Mouse (Mus musculus) midbrain, postnatal 0 days (tissue): ENCODE measurements around the gene Luc7l3. TPM values are rescaled to one million over a fixed set of nuclear protein-coding genes. Genes with fewer than 3 reads are reported as not detected.

Experiments
- ATAC-seq: fragments of 200-750 bp; cut with Nextera tagmentation; 2 replicates; pipeline ENCODE4 v1.8.0; 2017; ENCODE audit warnings: moderate number of reproducible peaks, mild to moderate bottlenecking, moderate TSS enrichment, moderate library complexity; ENCODE audit not compliant: low FRiP score
- DNase-seq: peaks from one replicate; pipeline ENCODE4 v3.0.0-alpha.2; 2015; ENCODE audit warnings: low spot score
- H3K27ac ChIP-seq: fragments of 300-500 bp; sonication (generic); 2 replicates; pipeline ENCODE4 v1.5.1; 2014; ENCODE audit warnings: low read depth, mild to moderate bottlenecking, low read length, mixed read lengths
- H3K27me3 ChIP-seq: fragments of 300-500 bp; sonication (generic); 2 replicates; pipeline ENCODE4 v1.6.1; 2014; ENCODE audit warnings: low read length, control low read depth, mixed read lengths; ENCODE audit not compliant: insufficient read depth
- H3K36me3 ChIP-seq: fragments of 300-500 bp; sonication (generic); 2 replicates; pipeline ENCODE4 v1.6.1; 2014; ENCODE audit warnings: low read length, control low read depth, mixed read lengths; ENCODE audit not compliant: insufficient read depth
- H3K4me1 ChIP-seq: fragments of 300-500 bp; sonication (generic); 2 replicates; pipeline ENCODE4 v1.6.1; 2014; ENCODE audit warnings: mild to moderate bottlenecking, control low read depth, antibody characterized with exemption, low read length, mixed read lengths; ENCODE audit not compliant: insufficient read depth
- H3K4me2 ChIP-seq: fragments of 300-500 bp; sonication (generic); 2 replicates; pipeline ENCODE4 v1.6.1; 2014; ENCODE audit warnings: low read depth, mild to moderate bottlenecking, low read length, mixed read lengths; ENCODE audit not compliant: poor library complexity, severe bottlenecking
- H3K4me3 ChIP-seq: fragments of 300-500 bp; sonication (generic); 2 replicates; pipeline ENCODE4 v1.5.1; 2014; ENCODE audit warnings: low read depth, mild to moderate bottlenecking, low read length, moderate library complexity
- H3K9ac ChIP-seq: fragments of 300-500 bp; sonication (generic); replicated peaks from 2 replicates; pipeline ENCODE4 v1.6.1; 2014; ENCODE audit warnings: mild to moderate bottlenecking, low read length, moderate library complexity, mixed read lengths; ENCODE audit not compliant: poor library complexity, severe bottlenecking
- H3K9me3 ChIP-seq: fragments of 300-500 bp; sonication (generic); 2 replicates; pipeline ENCODE4 v1.6.1; 2016; ENCODE audit warnings: low read length, control low read depth
- CTCF ChIP-seq: IDR thresholded peaks from 2 replicates; pipeline ENCODE4 v1.5.1; 2016; ENCODE audit warnings: antibody characterized with exemption, mild to moderate bottlenecking
- WGBS: fragments of 180-500 bp; shearing (Covaris S2); extraction: QIAGEN DNeasy Blood & Tissue Kit; methylation state at CpG from one replicate; pipeline ENCODE4 v1.1.7; 2014; 5-methylcytosine and 5-hydroxymethylcytosine counted together
- polyA plus RNA-seq: library from polyadenylated mRNA; unstranded; fragments of >200 nt; fragmentation: Nextera tagmentation; extraction: Ambion mirVana; gene quantifications from 2 replicates; pipeline ENCODE4 v1.2.1, GENCODE M21; 2015
- total RNA-seq: library from RNA; depleted of rRNA; stranded (reverse); fragments of >200 nt; gene quantifications from 2 replicates; pipeline ENCODE4 v1.2.3, GENCODE M21; 2014

Gene Luc7l3
- total and polyA plus RNA-seq, 2 experiments from 2014 or later, result 47.5 to 124 TPM

GRCm38 (mm10) chr11:94361166-94361870 is 39.5 kb upstream of the Luc7l3 start:
- H3K4me2 ChIP-seq, result no peak overlapping the region
- H3K4me1 ChIP-seq, result no peaks in the 10 kb centered on the region
- no peaks in the 10 kb centered on the region for H3K27me3 ChIP-seq
- ATAC-seq, result no peak
- no peaks in the 10 kb centered on the region for H3K36me3 ChIP-seq
- H3K4me3 ChIP-seq, result no peak overlapping the region
- DNase-seq, result no peak
- WGBS, result 98% methylated on average over 14 of the region's 14 CpGs
- no peak for TF ChIP-seq CTCF
- no peaks in the 10 kb centered on the region for H3K9me3 ChIP-seq
- no peak overlapping the region for H3K27ac ChIP-seq
- H3K9ac ChIP-seq, result no peak overlapping the region

GRCm38 (mm10) chr11:94359168-94359567 is 37.4 kb upstream of the Luc7l3 start:
- Histone ChIP-seq H3K4me3 (no peak overlapping the region), H3K4me1 (no peaks in the 10 kb centered on the region), H3K4me2 (no peak overlapping the region), H3K9ac (no peak overlapping the region), H3K9me3 (no peaks in the 10 kb centered on the region), H3K36me3 (no peaks in the 10 kb centered on the region), H3K27ac (no peak overlapping the region), H3K27me3 (no peaks in the 10 kb centered on the region)
- no peak for TF ChIP-seq CTCF
- WGBS, result 97% methylated on average over 12 of the region's 12 CpGs
- ATAC-seq (no peak), DNase-seq (no peak)

GRCm38 (mm10) chr11:94355521-94356217 is 33.9 kb upstream of the Luc7l3 start:
- no peak for ATAC-seq
- Histone ChIP-seq H3K4me1 (no peaks in the 10 kb centered on the region), H3K36me3 (no peaks in the 10 kb centered on the region), H3K9ac (no peak overlapping the region), H3K9me3 (no peaks in the 10 kb centered on the region), H3K27me3 (no peaks in the 10 kb centered on the region), H3K4me2 (no peak overlapping the region), H3K27ac (no peak overlapping the region), H3K4me3 (no peak overlapping the region)
- DNase-seq, result no peak
- 76% methylated on average over 9 of the region's 9 CpGs for WGBS
- no peak for TF ChIP-seq CTCF

- no peak for TF ChIP-seq CTCF
Measured at GRCm38 (mm10) chr11:94351094-94351493, 29.3 kb upstream of the Luc7l3 start.

GRCm38 (mm10) chr11:94350337-94350736 is 28.5 kb upstream of the Luc7l3 start:
- ATAC-seq, result no peak
- TF ChIP-seq CTCF, result no peak
- 63% methylated on average over 1 of the region's 1 CpGs for WGBS

More at GRCm38 (mm10) chr11:94351094-94351493, 29.3 kb upstream of the Luc7l3 start:
- Histone ChIP-seq H3K9ac (no peak overlapping the region), H3K36me3 (no peaks in the 10 kb centered on the region), H3K9me3 (no peaks in the 10 kb centered on the region), H3K27me3 (no peaks in the 10 kb centered on the region), H3K27ac (no peak overlapping the region), H3K4me2 (no peak overlapping the region), H3K4me1 (no peaks in the 10 kb centered on the region), H3K4me3 (no peak overlapping the region)
- ATAC-seq (no peak), DNase-seq (no peak)
- WGBS, result 27% methylated on average over 3 of the region's 3 CpGs

GRCm38 (mm10) chr11:94349839-94350238 is 28.1 kb upstream of the Luc7l3 start:
- Histone ChIP-seq H3K27ac (no peak overlapping the region), H3K4me2 (no peak overlapping the region), H3K4me3 (no peak overlapping the region), H3K9ac (no peak overlapping the region), H3K27me3 (no peaks in the 10 kb centered on the region), H3K9me3 (no peaks in the 10 kb centered on the region), H3K36me3 (no peaks in the 10 kb centered on the region), H3K4me1 (no peaks in the 10 kb centered on the region)
- peak; percentile 42 for TF ChIP-seq CTCF
- no peak for ATAC-seq
- no peak for DNase-seq
- WGBS, result 82% methylated on average over 2 of the region's 2 CpGs

More at GRCm38 (mm10) chr11:94350337-94350736, 28.5 kb upstream of the Luc7l3 start:
- DNase-seq, result no peak
- Histone ChIP-seq H3K36me3 (no peaks in the 10 kb centered on the region), H3K4me3 (no peak overlapping the region), H3K9me3 (no peaks in the 10 kb centered on the region), H3K27ac (no peak overlapping the region), H3K4me2 (no peak overlapping the region), H3K27me3 (no peaks in the 10 kb centered on the region), H3K4me1 (no peaks in the 10 kb centered on the region), H3K9ac (no peak overlapping the region)
